Mouse (Mus musculus) thymus, postnatal 0 days (tissue): Measurements from ENCODE around the gene Tent5b. TPM values are rescaled to one million over a fixed set of nuclear protein-coding genes. Genes with fewer than 3 reads are reported as not detected.
"Not testable (repeated sequence)": the region's sequence is repeated elsewhere in the genome, so short reads cannot be mapped to it uniquely, and the experiment has no call there.

Experiments
- DNase-seq: peaks from one replicate; pipeline ENCODE4 v3.0.0-alpha.2; 2015; ENCODE audit warnings: low spot score
- polyA plus RNA-seq: library from polyadenylated mRNA; unstranded; fragments of >200 nt; fragmentation: Nextera tagmentation; extraction: Ambion mirVana; gene quantifications from 2 replicates; pipeline ENCODE4 v1.2.1, GENCODE M21; 2015

Gene Tent5b
- polyA plus RNA-seq, 1 experiment from 2014 or later = 0.38 TPM

DNA sequence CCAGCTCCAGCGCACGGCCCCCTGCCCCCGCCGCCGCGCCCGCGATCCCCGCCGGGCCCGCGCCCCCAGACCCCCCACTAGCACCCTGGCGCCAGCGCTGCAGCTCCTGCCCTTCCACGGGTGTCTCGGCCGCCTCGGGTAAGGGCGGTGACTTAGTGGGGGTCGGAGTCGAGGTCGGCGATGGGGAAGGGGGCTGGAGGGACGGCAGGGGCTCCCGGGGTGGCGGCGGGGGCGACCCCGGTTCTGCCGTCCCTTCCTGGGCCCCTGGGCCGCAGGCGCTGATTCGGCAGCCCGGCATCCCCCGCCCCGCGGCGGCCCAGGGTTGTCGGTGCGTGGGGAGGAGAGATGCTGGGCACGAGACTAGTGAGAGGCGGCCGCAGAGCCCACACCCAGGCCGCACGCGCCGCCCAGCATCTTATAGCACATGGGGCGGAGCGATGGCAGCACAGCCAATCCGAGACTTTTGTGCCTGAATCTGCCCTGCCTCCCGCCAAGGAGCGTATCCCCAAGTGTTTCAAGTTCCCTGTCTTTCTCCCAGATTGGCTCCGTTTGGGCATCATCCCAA lies 18.3 kb downstream of the Tent5b start, which contains the start of gene Trnp1:
Gene Trnp1, minus strand, starts transcription at position 391 of the 565 bp plus-strand sequence.
- DNase-seq = peak; percentile 51

DNA sequence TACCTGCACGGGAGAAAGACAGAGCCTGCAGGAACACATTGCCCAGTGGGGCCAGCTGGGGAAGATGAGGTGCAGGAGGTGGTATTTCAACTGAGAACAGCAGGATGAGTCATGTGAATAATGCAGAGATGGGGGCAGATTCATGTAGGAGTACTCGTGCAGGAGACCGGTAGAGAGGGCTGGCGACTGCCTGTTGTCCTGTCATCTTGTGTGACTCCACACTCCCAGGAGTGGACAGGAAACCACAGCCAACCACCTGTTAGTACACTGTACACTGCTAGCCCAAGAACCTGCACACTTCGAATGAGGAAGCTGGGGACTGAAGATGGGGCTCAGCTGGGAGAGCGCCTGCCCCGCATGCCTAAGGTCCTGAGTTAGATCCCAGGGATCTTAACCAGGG lies 21.6 kb downstream of the Tent5b start:
- DNase-seq = no peak

DNA sequence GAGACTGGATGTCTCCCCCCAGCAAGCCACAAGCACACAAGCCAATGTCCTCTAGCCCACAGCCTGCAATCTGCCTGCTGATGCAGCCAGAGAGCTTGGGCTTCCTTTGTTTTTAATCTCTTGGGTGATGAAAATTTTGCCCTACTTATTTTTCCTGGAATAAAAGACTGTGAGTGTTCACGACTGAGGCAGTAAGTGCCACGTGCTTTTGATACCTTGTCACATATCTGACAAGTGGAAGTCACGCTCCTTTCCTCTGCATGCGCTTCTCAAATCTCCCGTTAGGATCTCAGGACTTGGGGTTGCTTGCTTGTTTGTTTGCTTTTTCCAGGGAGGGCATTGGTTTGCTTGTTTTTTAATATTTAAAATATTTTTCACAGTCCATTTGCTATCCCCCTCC lies 24.4 kb downstream of the Tent5b start:
- DNase-seq = no peak

DNA sequence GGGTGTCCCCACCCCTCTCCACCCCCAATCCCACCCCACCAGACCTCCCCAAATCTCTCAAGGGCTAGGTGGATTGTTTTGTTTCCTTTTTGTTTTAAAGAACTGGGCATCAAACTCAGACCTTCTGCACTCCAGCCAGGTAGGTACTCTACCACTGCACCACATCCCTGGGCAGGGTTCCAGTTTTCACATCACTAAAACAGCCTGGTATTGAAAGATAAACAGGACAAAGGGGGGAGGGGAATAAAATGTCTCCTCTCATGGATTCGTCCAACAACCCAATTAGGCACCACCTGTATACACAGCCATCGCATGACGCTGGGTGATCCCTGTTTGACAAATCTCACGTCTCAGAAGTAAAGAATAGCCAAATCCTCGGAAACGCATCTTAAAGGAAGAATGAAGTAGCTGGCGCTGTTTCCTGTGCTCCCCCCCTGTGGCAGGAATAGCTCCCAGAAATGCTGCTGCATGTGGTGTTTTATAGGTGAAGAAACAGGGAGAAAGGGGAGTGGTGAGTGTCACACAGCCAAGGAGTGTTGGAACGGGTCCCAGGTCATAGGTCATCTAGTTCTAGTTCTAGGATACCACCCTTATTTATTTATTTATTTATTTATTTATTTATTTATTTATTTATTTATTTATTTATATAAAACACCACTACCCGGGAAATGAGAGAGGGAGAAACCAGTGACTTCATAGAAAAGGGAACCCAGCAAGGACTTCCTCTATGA lies 25.0 kb downstream of the Tent5b start:
- DNase-seq = no peak

DNA sequence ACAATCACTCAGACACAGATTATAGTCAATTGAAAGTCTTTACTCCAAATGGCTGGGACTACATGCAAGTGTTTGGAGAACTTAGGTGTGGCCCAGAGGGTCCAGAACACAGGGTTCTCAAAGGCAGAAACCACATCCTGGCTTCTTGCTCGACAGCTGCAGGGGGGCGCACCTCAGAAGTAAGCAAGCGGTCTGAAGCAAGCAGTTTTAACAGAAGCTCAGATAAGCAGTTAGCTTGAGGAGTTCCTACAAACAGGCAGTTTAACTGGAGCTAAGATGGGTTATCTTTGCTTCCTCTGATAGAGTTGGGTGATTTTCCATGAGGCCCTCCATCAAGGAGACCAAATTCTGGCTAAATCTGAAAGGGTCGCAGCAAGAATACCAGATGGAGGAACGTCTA lies 26.6 kb downstream of the Tent5b start:
- peak; percentile 88 for DNase-seq

DNA sequence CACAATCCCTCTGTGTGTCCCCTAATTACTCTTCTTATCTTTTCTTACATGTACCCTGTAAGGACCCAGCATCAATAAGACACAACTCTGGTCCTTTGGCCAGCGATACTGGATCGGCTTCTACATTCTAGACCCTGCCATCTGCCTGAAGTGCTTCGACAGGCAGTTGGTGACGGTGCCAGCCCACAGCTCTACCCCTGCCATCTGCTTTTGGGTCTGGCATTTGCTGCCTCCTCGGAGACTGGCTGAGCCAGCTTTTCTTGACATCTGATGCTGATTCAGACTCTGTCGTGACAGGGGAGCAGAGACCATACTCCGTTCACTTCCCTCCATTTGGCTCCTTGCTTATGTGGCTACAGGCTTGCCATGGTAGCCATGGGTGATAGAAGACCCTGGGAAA lies 29.1 kb downstream of the Tent5b start:
- DNase-seq = no peak

DNA sequence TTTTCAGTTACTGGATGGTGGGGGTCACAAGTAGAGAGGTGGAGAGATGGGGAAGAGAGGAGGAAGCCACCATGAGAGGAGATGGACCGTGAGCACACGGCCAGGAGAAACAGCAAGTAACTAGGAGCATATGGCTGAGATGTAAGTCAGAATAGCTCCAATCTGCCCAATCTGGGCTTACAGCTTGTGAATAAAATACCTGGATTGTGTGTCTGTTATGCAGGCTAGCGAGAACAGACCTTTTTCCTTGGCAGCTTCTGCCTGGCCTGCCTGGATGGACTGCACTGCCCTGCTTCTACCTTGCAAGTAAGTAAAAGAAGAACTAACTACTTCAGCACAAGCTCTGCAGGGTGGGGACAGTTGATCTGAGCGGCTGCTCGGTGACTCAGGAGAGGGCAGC lies 31.1 kb downstream of the Tent5b start:
- no peak for DNase-seq

DNA sequence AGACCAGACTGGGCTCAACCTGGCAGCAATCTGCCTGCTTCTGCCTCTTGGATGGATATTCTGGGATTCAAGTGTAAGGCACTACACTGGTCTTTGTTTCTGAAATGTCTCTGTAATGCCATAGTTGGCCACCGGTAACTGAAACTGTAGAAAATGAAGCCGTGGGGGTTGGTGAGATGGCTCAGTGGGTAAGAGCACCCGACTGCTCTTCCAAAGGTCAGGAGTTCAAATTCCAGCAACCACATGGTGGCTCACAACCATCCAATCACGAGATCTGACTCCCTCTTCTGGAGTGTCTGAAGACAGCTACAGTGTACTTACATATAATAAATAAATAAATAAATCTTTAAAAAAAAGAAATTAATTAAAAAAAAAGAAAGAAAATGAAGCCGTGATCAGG lies 32.6 kb downstream of the Tent5b start:
- DNase-seq = not testable (repeated sequence)

DNA sequence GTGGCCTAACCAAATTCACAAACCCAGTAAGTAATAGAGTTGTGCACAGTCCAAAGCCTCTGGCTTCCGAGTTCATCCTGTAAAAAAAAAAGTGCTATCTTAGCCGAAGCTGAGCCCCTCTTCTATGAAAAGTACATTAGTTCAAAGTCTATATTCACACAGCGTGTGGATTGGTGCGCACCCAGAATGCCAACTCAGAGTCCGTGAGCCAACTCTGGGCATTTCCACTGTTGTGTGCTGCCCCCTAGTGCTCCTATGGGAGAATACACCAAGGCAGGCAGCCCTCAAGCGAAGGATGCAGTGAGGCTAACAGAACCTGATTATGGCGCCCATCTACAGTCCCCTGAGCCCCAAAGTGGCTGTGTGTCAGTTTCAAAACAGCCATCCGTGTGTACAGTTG lies 33.0 kb downstream of the Tent5b start:
- DNase-seq = peak; percentile 85

DNA sequence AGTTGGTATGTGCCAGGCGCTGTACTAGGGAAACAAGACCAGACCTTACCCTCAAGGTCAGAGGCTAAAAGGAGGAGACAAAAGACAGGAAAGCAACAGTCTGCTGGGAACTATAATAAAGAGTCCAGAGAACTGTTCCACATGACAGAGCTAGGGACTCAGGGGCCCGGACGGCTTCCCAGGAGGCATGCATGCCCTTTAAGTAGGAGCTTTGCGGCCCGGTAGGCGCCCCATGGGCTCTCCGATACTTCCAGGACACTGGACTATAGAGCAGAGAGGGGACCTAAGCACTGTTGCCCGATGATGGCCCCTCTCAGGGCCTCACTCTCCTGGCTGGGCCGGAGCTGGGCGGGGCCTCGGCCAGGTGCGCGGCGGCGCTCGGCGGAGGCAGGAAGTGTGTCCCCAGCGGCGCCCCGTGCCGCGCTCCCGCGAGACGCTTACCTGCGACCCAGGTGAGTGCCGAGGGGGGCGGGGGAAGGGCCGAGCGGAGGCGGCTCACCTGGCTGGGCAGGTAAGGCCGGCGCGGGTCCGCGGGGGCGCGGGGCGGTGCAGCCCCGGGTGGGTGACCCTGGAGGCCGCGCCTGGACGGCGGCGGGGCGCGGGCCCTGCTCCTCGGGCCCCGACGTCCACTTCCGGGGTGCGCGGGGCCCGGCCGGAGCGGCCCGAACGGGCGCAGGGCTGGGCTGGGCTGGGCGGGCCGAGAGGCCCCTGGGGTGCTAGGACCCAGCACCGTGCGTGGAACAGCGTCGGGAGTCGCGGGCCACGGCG lies 38.9 kb downstream of the Tent5b start, which contains the start of gene Kdf1:
Gene Kdf1, plus strand, starts transcription at position 363 of the 768 bp plus-strand sequence.
- DNase-seq = no peak

DNA sequence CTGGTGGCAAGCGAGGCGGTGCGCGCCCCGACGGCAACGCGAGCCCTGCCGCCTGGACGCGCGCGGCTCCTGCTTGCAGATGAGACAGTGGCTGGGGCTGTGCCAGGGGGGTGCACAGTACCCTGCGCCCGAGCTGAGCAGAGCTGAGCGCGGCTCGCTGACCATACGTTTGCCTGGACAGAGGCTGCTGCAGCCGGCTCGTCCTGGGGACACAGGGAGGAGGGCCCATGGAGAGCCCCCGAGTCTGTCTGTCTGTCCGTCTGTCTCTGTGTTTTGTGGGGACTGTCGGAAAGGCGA lies 39.4 kb downstream of the Tent5b start:
- no peak for DNase-seq

DNA sequence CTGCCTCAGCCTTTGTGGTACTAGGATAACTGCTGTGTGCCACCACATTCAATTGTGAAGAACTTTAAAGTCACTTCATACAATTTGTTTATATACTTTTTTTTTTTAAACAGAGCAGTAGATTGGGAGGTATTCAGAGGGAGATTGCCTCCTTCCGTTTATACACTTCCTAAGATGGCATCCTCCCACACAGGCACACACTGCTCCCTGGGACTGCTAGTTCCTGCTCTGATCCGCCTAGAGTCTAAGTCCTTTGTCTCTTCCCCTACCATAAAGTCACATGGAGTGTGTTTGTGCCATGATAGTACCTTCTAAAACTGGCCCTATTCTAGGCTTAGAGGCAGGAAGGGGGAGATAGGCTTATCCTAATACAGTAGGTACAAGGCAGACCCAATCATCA lies 41.6 kb downstream of the Tent5b start:
- DNase-seq = no peak

DNA sequence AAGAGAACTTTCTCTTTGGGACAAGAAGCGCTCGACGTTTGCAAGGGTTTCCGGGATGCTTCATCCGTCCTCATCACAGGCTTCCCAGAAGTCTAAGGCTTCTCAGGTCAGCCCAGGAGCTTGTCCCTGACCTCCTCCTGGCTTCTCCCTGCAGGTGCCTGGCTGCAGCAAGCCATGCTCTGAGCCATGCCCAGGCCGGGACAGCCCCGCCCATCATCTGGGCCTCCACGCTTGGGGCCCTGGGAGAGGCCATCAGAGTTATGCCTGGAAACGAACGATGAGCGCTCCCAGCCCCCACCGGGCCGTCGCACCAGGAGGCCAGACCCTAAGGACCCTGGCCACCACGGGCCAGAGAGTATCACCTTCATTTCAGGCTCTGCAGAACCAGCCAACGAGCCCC lies 47.9 kb downstream of the Tent5b start:
- DNase-seq = no peak

DNA sequence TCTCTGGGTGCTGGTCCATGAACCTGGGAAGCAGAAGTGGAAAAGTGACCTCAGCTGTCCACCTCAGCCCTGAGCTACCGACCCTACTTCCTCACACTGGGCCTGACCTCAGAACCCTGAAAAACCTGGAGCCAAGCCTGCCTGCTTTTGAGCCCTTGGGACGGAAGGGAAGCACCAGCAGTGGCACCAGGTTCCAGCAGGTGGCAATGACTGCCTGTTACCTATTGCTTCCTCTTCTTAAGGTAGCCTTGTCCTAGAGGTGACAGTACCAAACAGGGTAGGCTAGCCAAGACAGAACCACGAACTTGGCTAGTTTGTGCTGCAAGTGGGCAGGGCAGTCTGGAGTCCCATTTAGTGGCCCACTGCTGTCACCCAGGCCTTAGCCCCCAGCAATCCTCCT lies 52.8 kb downstream of the Tent5b start:
- DNase-seq = no peak

DNA sequence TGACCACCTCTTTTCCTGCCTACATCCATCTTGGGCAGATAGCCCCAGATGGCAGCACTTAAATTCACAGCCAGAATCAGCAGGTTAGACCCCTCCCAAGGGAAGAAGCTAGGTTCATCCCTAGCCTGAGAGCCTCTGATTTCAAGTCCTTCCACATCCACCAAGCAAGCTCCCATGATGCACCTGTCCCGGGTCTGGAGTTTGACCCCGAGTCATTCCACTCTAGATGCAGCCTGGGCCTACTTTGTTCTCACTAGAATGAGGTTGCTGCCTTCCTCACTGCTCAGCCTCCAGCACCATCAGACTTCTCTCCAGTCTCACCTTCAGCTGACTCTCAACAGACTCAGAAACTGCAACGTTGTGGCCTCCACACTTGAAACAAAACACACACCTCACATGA lies 56.1 kb downstream of the Tent5b start:
- no peak for DNase-seq

DNA sequence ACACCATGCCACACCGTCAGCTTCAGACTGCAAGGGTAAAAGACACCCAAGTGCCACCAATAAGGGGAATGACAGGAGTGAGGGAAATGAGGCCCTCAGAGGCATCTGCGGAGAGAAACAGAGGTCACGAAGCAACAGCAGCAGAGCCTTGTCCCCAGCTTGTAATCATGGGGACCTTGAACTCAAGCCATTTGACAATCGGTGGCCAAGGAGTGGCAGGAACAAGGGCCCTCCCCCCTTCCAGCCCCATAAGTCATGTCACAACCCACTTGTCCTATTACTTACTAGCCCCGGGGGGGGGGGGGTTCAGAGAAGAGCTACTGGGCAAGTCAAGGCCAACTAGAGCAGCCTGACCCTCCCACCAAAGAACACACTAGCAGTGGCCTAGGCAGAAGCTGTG lies 56.7 kb downstream of the Tent5b start:
- DNase-seq = no peak

Other genes with a start within 250 kb of the Tent5b start
- 2.2 and 2.6 TPM in 2 replicates for gene Map3k6, start 239.3 kb upstream of the Tent5b start, polyA plus RNA-seq
- 34.2 and 34.8 TPM in 2 replicates for gene Sytl1, start 217.0 kb upstream of the Tent5b start, polyA plus RNA-seq
- 93.2 and 94.0 TPM in 2 replicates for gene Tmem222, start 202.3 kb upstream of the Tent5b start, polyA plus RNA-seq
- 13.6 and 14.2 TPM in 2 replicates for gene Wdtc1, start 126.7 kb upstream of the Tent5b start, polyA plus RNA-seq
- gene Slc9a1, start 110.4 kb upstream of the Tent5b start, polyA plus RNA-seq = 5.2 and 6.2 TPM in 2 replicates
- 1.2 and 1.4 TPM in 2 replicates for gene Trnp1, start 18.4 kb downstream of the Tent5b start, polyA plus RNA-seq
- 9.7 and 11.2 TPM in 2 replicates for gene Kdf1, start 38.8 kb downstream of the Tent5b start, polyA plus RNA-seq
- 257 and 261 TPM in 2 replicates for gene Nudc, start 65.9 kb downstream of the Tent5b start, polyA plus RNA-seq
- 0.33 and 0.37 TPM in 2 replicates for gene Nr0b2, start 73.2 kb downstream of the Tent5b start, polyA plus RNA-seq
- 8.3 and 8.9 TPM in 2 replicates for gene Gpatch3, start 94.6 kb downstream of the Tent5b start, polyA plus RNA-seq
- gene Gpn2, start 104.2 kb downstream of the Tent5b start, polyA plus RNA-seq = 23.4 and 25.9 TPM in 2 replicates
- 60.3 and 66.3 TPM in 2 replicates for gene Sfn, start 122.0 kb downstream of the Tent5b start, polyA plus RNA-seq
- gene Zdhhc18, start 170.0 kb downstream of the Tent5b start, polyA plus RNA-seq = 6.7 and 10.5 TPM in 2 replicates
- 18.6 and 19.4 TPM in 2 replicates for gene Pigv, start 192.5 kb downstream of the Tent5b start, polyA plus RNA-seq